Mouse (Mus musculus): ENCODE measurements around the gene Apba2. TPM values are rescaled to one million over a fixed set of nuclear protein-coding genes. Genes with fewer than 3 reads are reported as not detected.

Apba2 gene
- total RNA-seq, 1 experiment from 2014 or later = not detected

DNA sequence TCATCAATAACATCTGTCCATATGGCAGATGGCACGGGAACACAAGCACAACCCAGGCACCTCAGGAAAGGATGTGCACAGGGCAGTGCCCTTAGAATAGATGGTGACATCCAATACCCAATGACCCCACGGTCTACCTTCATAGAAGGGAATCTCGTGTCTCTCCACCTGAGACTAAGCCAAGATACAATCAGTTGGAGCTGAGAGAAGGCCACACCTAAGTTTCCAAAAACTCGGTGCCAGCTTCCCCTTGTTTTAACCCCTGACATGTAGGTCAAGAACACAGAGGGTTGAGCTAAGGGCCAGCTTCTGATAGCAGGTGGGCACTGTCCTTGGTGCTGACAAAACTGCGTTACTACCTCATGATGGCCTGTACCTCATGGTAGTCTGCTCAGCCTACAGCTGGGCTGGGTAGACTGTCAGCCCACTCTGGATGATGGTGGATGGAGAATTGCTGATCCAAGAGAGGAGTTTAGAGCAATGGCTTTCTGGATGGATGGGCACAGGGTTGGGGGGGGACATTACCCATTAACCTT lies 202.6 kb downstream of the Apba2 start:
- no peak for ATAC-seq (replicated peaks; ENCODE audit: low read depth, poor library complexity, severe bottlenecking)

- no peak for ATAC-seq (replicated peaks; ENCODE audit: low read depth, poor library complexity, severe bottlenecking)
Observed at GRCm38 (mm10) chr7:64708176-64708575, 206.7 kb downstream of the Apba2 start.

DNA sequence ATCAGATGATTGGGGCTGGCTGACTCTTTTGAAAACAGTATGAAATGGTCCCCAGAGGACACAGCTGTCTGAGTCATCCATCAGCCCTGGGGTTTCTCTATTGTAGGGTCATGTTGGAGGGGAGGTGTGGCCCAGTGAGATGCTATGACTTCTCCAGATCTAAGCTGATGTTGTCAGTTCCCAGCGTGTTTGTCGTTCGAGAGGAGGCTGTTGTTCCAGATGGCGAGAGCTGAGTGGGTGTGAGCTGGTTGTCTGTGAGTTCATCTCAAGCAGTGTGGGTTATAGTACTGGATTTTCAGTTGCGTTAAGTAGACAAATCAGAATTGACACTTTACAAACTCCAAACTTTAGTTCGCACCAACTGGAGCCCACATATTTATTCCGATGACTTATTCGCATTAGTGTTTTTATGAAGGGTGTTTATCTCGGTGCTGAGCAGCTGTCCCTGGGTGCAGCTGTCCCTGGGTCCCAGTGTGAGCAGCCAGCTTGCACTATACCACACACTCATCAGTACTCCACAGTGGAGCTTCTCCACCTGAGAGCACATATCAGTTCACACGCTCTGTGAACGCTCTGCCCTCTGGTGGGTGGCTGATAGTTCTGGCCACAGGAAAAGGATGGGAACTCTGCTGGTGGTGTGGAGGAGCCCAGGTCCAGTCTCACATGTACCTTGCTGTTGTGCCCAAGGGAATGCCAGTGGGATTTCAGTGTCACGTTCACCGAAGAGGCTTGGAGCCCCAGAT lies 208.2 kb downstream of the Apba2 start:
- ATAC-seq (replicated peaks; ENCODE audit: low read depth, poor library complexity, severe bottlenecking) = no peak

DNA sequence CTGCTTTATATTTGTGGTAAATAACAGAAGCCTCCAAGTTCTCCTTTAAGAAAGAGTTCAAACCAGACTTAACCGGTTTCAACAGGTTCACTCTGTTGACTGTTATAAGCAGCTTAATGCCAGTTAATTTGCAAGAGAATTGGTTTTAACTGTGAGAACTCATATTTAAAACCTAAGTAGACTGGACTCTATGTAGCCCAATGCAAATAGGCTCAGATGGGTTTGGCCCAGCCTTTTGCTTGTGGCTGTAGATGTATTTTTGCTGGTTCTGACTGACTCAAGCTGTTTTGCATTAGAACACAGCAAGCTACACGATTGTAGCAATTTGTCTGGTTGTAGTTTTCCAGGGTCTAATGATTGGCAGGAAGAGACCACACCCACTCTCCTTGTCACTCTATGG lies 214.8 kb downstream of the Apba2 start:
- no peak for ATAC-seq (replicated peaks; ENCODE audit: low read depth, poor library complexity, severe bottlenecking)

- no peak for ATAC-seq (replicated peaks; ENCODE audit: low read depth, poor library complexity, severe bottlenecking)
Observed at GRCm38 (mm10) chr7:64723313-64723712, 221.8 kb downstream of the Apba2 start.

DNA sequence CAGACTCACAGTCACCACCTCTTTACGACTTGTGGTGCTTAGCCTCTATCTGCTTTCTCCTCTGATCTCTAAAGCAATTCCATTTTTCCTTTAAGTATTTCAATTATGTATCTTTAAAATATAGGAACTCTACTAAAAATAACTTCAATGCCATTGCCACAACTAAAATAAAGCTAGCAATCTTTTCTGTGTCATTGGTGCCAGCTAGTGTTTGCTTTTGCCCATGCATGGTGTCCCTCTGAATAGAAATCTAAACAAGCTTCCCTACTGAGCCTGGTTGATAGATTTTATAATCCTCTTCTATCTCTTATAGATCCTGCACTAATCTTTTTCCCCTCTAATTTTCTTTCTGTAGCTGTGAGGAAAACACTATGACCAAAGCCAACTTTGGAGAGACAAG lies 222.9 kb downstream of the Apba2 start:
- no peak for ATAC-seq (replicated peaks; ENCODE audit: low read depth, poor library complexity, severe bottlenecking)

GRCm38 (mm10) chr7:64725967-64726695 lies 224.6 kb downstream of the Apba2 start:
- no peak for ATAC-seq (replicated peaks; ENCODE audit: low read depth, poor library complexity, severe bottlenecking)

- ATAC-seq (replicated peaks; ENCODE audit: low read depth, poor library complexity, severe bottlenecking) = no peak
Observed at GRCm38 (mm10) chr7:64728181-64728591, 226.7 kb downstream of the Apba2 start.

DNA sequence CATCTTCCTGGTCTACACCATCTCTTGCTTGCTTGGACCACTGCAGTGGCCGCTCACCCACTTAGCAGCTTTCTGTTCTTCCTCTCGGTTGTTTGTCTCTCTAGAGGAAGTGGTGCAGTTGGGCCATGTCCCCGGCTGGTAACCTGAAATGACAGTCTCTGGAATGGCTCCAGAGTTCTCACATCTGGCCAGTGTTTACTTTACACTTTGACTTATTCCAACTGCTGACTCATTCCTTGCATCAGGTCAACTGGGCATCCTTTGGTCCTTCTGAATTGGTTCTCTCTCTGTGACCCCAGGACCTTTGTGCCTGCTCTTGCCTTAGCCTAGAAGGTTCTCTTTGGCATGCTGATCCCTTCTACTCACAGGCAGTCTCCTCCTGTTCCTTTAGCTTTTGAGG lies 227.3 kb downstream of the Apba2 start:
- no peak for ATAC-seq (replicated peaks; ENCODE audit: low read depth, poor library complexity, severe bottlenecking)

GRCm38 (mm10) chr7:64729785-64730184 lies 228.3 kb downstream of the Apba2 start:
- ATAC-seq (replicated peaks; ENCODE audit: low read depth, poor library complexity, severe bottlenecking) = peak; percentile 45

GRCm38 (mm10) chr7:64739131-64739530 lies 237.6 kb downstream of the Apba2 start:
- ATAC-seq (replicated peaks; ENCODE audit: low read depth, poor library complexity, severe bottlenecking) = no peak

- ATAC-seq (replicated peaks; ENCODE audit: low read depth, poor library complexity, severe bottlenecking) = peak; percentile 83
Observed at GRCm38 (mm10) chr7:64741333-64742307, 240.1 kb downstream of the Apba2 start.

GRCm38 (mm10) chr7:64743610-64744009 lies 242.1 kb downstream of the Apba2 start:
- ATAC-seq (replicated peaks; ENCODE audit: low read depth, poor library complexity, severe bottlenecking) = no peak

GRCm38 (mm10) chr7:64751465-64751864 lies 250.0 kb downstream of the Apba2 start:
- ATAC-seq (replicated peaks; ENCODE audit: low read depth, poor library complexity, severe bottlenecking) = peak; percentile 74; the same call in 1 of the 2 replicates

DNA sequence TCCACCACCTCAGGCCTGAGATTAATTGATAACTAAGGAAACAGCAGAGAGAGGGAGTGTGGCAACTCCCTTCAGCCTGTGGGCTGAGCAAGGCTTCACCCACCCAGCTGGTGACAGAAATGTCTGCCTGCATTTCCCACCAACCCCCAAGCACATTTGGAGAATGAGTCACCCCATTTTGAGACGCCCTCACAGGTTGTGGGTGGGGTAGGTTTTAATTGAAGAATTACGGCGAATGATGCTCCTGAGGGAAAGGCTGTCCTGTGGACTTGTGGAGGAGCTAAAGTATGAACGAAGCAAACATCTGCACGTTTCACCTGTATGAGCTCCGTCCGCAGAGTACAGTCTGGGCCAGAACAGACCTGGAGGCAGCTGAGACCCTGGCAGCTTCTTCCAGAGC lies 250.6 kb downstream of the Apba2 start:
- ATAC-seq (replicated peaks; ENCODE audit: low read depth, poor library complexity, severe bottlenecking) = no peak

DNA sequence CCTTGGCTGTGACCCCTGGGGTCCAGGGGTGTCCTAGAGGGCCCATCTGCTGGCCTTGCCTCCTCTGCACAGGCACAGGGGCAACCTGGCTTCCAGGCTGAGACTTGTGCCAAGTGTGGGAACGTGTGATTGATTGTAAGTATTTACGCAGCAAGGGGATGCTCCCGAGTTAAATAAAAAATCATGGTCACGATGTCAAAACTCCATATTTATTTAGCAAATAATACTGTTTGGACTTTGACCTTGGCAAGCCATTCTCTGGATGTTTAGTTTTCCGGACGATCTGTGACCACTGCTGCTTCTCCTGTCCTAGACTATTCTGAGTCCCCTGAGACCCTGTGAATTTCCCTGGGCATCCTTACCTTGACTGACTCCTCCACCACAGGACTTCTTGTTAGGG lies 252.2 kb downstream of the Apba2 start:
- no peak for ATAC-seq (replicated peaks; ENCODE audit: low read depth, poor library complexity, severe bottlenecking)

DNA sequence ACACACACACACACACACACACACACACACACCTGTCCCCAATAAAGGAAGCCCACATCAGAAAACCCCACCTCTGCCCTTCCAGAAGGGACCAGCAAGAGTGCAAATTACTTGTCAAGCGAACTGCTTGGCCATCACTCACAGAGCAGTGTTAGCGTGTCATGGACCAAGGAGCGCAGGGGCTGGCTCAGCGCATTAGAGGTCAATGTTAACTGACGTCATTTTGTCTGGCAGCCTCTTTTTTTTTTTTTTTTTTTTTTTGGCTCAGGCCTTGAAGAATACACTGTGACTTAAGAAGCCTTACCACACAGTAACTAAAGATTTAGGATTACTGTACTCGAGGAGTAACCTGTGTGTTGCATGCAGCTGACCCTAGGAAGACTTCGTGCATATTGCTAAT lies 252.7 kb downstream of the Apba2 start:
- no peak for ATAC-seq (replicated peaks; ENCODE audit: low read depth, poor library complexity, severe bottlenecking)

GRCm38 (mm10) chr7:64755141-64755540 lies 253.6 kb downstream of the Apba2 start:
- ATAC-seq (replicated peaks; ENCODE audit: low read depth, poor library complexity, severe bottlenecking) = no peak

- ATAC-seq (replicated peaks; ENCODE audit: low read depth, poor library complexity, severe bottlenecking) = no peak
Observed at GRCm38 (mm10) chr7:64765595-64765994, 264.1 kb downstream of the Apba2 start.

- no peak for ATAC-seq (replicated peaks; ENCODE audit: low read depth, poor library complexity, severe bottlenecking)
Observed at GRCm38 (mm10) chr7:64769768-64770167, 268.3 kb downstream of the Apba2 start.
